Mouse (Mus musculus): ENCODE measurements around the gene Gm44503. TPM values are rescaled to one million over a fixed set of nuclear protein-coding genes. Genes with fewer than 3 reads are reported as not detected.
A peak's percentile ranks its signal among the peaks of the same experiment; 100 is the strongest.

Gm44503 gene
- polyA plus RNA-seq, 1 experiment, result not detected

- H3K4me3 ChIP-seq (ENCODE audit: low read depth, low read length), result no peak overlapping the region
- 55% methylated on average over 7 of the region's 7 CpGs for WGBS
- H3K36me3 ChIP-seq (ENCODE audit: control insufficient read depth, insufficient read depth, low read length), result no peaks in the 10 kb centered on the region
- no peak overlapping the region for H3K27ac ChIP-seq (ENCODE audit: insufficient read depth, low read depth, low read length)
- H3K27me3 ChIP-seq (ENCODE audit: control insufficient read depth, insufficient read depth, low read length), result no peaks in the 10 kb centered on the region; the same call in 1 of the 2 replicates
- TF ChIP-seq CTCF (IDR thresholded peaks at IDR 0.05; ENCODE audit: extremely low read depth, insufficient read length, insufficient replicate concordance, low read depth, low read length) (no peak), POLR2A (IDR thresholded peaks at IDR 0.05; ENCODE audit: low read depth, low read length) (no peak)
- H3K4me1 ChIP-seq (ENCODE audit: control insufficient read depth, insufficient read depth, insufficient read length, low read length), result no peaks in the 10 kb centered on the region
Measured at GRCm38 (mm10) chr9:72949572-72949971, 9.1 kb upstream of the Gm44503 start.

- Histone ChIP-seq H3K4me1 (ENCODE audit: control insufficient read depth, insufficient read depth, insufficient read length, low read length) (peaks cover 7% of the 10 kb centered on the region), H3K4me3 (ENCODE audit: low read depth, low read length) (no peak overlapping the region), H3K27me3 (ENCODE audit: control insufficient read depth, insufficient read depth, low read length) (no peaks in the 10 kb centered on the region), H3K36me3 (ENCODE audit: control insufficient read depth, insufficient read depth, low read length) (no peaks in the 10 kb centered on the region), H3K27ac (ENCODE audit: insufficient read depth, low read depth, low read length) (no peak overlapping the region)
- TF ChIP-seq CTCF (IDR thresholded peaks at IDR 0.05; ENCODE audit: extremely low read depth, insufficient read length, insufficient replicate concordance, low read depth, low read length) (no peak), POLR2A (IDR thresholded peaks at IDR 0.05; ENCODE audit: low read depth, low read length) (no peak)
- WGBS, result 54% methylated on average over 2 of the region's 2 CpGs
Measured at GRCm38 (mm10) chr9:72954746-72955145, 3.9 kb upstream of the Gm44503 start.

- H3K4me3 ChIP-seq (ENCODE audit: low read depth, low read length), result no peak overlapping the region
- TF ChIP-seq CTCF (IDR thresholded peaks at IDR 0.05; ENCODE audit: extremely low read depth, insufficient read length, insufficient replicate concordance, low read depth, low read length) (peak; percentile 64; the same call in 1 of the 2 replicates), POLR2A (IDR thresholded peaks at IDR 0.05; ENCODE audit: low read depth, low read length) (no peak)
- peaks cover 7% of the 10 kb centered on the region for H3K4me1 ChIP-seq (ENCODE audit: control insufficient read depth, insufficient read depth, insufficient read length, low read length)
- H3K27ac ChIP-seq (ENCODE audit: insufficient read depth, low read depth, low read length), result no peak overlapping the region
- no peaks in the 10 kb centered on the region for H3K27me3 ChIP-seq (ENCODE audit: control insufficient read depth, insufficient read depth, low read length)
- 18% methylated on average over 1 of the region's 1 CpGs for WGBS
- H3K36me3 ChIP-seq (ENCODE audit: control insufficient read depth, insufficient read depth, low read length), result no peaks in the 10 kb centered on the region
Measured at GRCm38 (mm10) chr9:72955546-72955945, 3.1 kb upstream of the Gm44503 start.

DNA sequence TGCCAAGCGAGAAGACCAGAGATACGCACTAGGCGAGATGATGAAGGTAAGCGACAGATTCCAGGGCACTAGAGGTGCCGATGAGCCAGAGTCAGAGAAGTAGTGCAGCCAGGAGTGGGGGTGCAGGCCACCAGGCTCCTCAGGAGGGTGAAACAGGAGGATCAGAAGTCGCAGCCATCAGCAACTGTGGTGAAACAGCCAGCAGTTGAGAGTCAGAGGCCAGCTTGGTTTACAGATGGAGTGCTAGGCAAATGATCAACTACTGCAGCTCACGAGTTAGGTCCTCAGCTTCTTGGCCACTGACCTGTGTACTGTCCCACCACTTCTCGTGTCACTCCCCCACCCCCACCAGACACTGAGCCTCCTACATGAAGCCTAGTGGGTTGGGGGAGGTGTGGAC, 2.7 kb downstream of the Gm44503 start:
- 65% methylated on average over 8 of the region's 8 CpGs for WGBS
- H3K27ac ChIP-seq (ENCODE audit: insufficient read depth, low read depth, low read length), result no peak overlapping the region
- TF ChIP-seq CTCF (IDR thresholded peaks at IDR 0.05; ENCODE audit: extremely low read depth, insufficient read length, insufficient replicate concordance, low read depth, low read length), result no peak
- TF ChIP-seq POLR2A (IDR thresholded peaks at IDR 0.05; ENCODE audit: low read depth, low read length), result no peak

DNA sequence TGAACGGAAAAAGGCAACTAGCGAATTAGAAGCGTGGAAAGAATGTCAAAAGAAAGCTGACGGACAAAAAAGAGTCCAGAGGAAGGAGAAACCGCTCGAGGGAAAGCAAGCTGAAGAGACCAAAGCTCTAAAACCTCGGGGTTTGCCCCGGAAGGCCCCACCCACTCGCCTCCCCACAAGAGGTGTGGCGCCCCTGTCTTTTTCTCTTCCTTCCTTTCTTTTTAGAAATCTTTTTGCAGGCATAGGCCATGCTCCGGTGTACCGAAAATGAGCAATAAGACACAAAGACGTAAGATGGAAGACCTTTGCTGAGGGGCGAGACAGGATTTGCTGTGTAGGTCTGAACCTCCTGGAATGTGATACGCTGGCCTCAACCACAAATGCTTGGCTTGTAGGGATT, 3.3 kb downstream of the Gm44503 start:
- no peak for TF ChIP-seq CTCF (IDR thresholded peaks at IDR 0.05; ENCODE audit: extremely low read depth, insufficient read length, insufficient replicate concordance, low read depth, low read length)
- no peak for TF ChIP-seq POLR2A (IDR thresholded peaks at IDR 0.05; ENCODE audit: low read depth, low read length)
- Histone ChIP-seq H3K4me3 (ENCODE audit: low read depth, low read length) (no peak overlapping the region), H3K27me3 (ENCODE audit: control insufficient read depth, insufficient read depth, low read length) (no peaks in the 10 kb centered on the region), H3K27ac (ENCODE audit: insufficient read depth, low read depth, low read length) (no peak overlapping the region), H3K4me1 (ENCODE audit: control insufficient read depth, insufficient read depth, insufficient read length, low read length) (peaks cover 7% of the 10 kb centered on the region), H3K36me3 (ENCODE audit: control insufficient read depth, insufficient read depth, low read length) (no peaks in the 10 kb centered on the region)
- WGBS, result 72% methylated on average over 15 of the region's 15 CpGs

More for the DNA sequence above, 2.7 kb downstream of the Gm44503 start:
- Histone ChIP-seq H3K36me3 (ENCODE audit: control insufficient read depth, insufficient read depth, low read length) (no peaks in the 10 kb centered on the region), H3K27me3 (ENCODE audit: control insufficient read depth, insufficient read depth, low read length) (no peaks in the 10 kb centered on the region), H3K4me3 (ENCODE audit: low read depth, low read length) (no peak overlapping the region), H3K4me1 (ENCODE audit: control insufficient read depth, insufficient read depth, insufficient read length, low read length) (peaks cover 7% of the 10 kb centered on the region)

DNA sequence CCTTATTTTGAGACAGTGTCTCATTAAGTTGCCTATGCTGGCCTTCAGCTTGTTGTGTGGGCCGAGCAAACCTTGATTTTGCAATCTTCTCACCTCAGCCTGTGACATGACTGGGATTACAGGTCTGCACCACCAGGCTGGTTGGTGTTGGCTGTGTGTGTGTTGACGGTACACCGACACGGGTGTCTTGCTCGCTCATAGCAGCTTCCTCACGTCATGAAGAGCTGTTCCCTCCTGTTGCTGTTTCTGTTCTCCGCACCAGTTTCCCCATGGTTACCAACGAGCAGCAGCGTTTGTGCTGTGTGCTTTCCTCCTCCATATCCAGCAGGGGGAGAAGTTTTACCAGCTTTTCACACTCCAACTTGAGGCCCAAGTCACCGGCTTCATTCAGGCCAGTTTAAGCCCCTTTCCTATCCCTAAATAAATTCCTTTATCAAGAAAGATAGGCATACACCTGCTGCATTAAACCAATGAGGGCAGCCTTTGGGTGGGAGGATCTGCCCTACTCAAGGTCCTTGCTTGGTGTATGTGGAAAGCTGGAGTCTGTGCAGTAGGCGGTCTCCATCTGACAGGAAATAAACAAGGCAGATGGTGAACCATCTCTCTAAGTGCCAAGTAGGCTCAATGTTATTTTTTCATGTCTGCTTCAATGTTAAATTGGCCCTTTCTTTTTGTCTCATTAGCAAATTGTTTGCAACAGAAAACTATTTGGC, 9.9 kb downstream of the Gm44503 start:
- H3K36me3 ChIP-seq (ENCODE audit: control insufficient read depth, insufficient read depth, low read length), result no peaks in the 10 kb centered on the region
- H3K27ac ChIP-seq (ENCODE audit: insufficient read depth, low read depth, low read length), result no peak overlapping the region
- no peaks in the 10 kb centered on the region for H3K27me3 ChIP-seq (ENCODE audit: control insufficient read depth, insufficient read depth, low read length)
- 21% methylated on average over 11 of the region's 11 CpGs for WGBS
- no peak overlapping the region for H3K4me3 ChIP-seq (ENCODE audit: low read depth, low read length)
- no peaks in the 10 kb centered on the region for H3K4me1 ChIP-seq (ENCODE audit: control insufficient read depth, insufficient read depth, insufficient read length, low read length)
- TF ChIP-seq CTCF (IDR thresholded peaks at IDR 0.05; ENCODE audit: extremely low read depth, insufficient read length, insufficient replicate concordance, low read depth, low read length), result peak; percentile 61; the same call in 1 of the 2 replicates
- TF ChIP-seq POLR2A (IDR thresholded peaks at IDR 0.05; ENCODE audit: low read depth, low read length), result no peak

- H3K27ac ChIP-seq (ENCODE audit: insufficient read depth, low read depth, low read length), result no peak overlapping the region
- no peaks in the 10 kb centered on the region for H3K27me3 ChIP-seq (ENCODE audit: control insufficient read depth, insufficient read depth, low read length)
- 80% methylated on average over 7 of the region's 7 CpGs for WGBS
Measured at GRCm38 (mm10) chr9:72969874-72970273, 11.2 kb downstream of the Gm44503 start.

More at GRCm38 (mm10) chr9:72969874-72970273, 11.2 kb downstream of the Gm44503 start:
- no peaks in the 10 kb centered on the region for H3K36me3 ChIP-seq (ENCODE audit: control insufficient read depth, insufficient read depth, low read length)
- no peak for TF ChIP-seq CTCF (IDR thresholded peaks at IDR 0.05; ENCODE audit: extremely low read depth, insufficient read length, insufficient replicate concordance, low read depth, low read length)
- no peak for TF ChIP-seq POLR2A (IDR thresholded peaks at IDR 0.05; ENCODE audit: low read depth, low read length)
- no peak overlapping the region for H3K4me3 ChIP-seq (ENCODE audit: low read depth, low read length)
- H3K4me1 ChIP-seq (ENCODE audit: control insufficient read depth, insufficient read depth, insufficient read length, low read length), result no peaks in the 10 kb centered on the region

Data from small intestine, adult 2 months (tissue).